Mouse (Mus musculus): ENCODE measurements around the gene Glrx2. TPM values are rescaled to one million over a fixed set of nuclear protein-coding genes. Genes with fewer than 3 reads are reported as not detected.
"Not testable (repeated sequence)": the region's sequence is repeated elsewhere in the genome, so short reads cannot be mapped to it uniquely, and the experiment has no call there.

Gene Glrx2
- polyA plus RNA-seq (2012; rRNA removed): 4.7 and 14.8 TPM in 2 replicates

- not testable (repeated sequence) for H3K4me3 ChIP-seq (ENCODE audit: low read depth, low read length); H3K27ac ChIP-seq (ENCODE audit: insufficient read depth, low read depth, low read length); H3K4me1 ChIP-seq (ENCODE audit: control insufficient read depth, insufficient read depth, insufficient read length, low read length); H3K36me3 ChIP-seq (ENCODE audit: control insufficient read depth, insufficient read depth, low read length); H3K27me3 ChIP-seq (ENCODE audit: control insufficient read depth, insufficient read depth, low read length)
- WGBS: no CpG with 5 or more reads among the region's 2 CpGs
Observed at GRCm38 (mm10) chr1:143716038-143716437, at the start of gene Glrx2. Gene Glrx2, plus strand, starts transcription at chr1:143716338.

GRCm38 (mm10) chr1:143675734-143676361, 40.3 kb upstream of the Glrx2 start:
- peaks cover 22% of the 10 kb centered on the region for H3K36me3 ChIP-seq (ENCODE audit: control insufficient read depth, insufficient read depth, low read length)
- no peak overlapping the region for H3K4me3 ChIP-seq (ENCODE audit: low read depth, low read length)
- H3K27me3 ChIP-seq (ENCODE audit: control insufficient read depth, insufficient read depth, low read length): no peaks in the 10 kb centered on the region
- no peak overlapping the region for H3K27ac ChIP-seq (ENCODE audit: insufficient read depth, low read depth, low read length)
- H3K4me1 ChIP-seq (ENCODE audit: control insufficient read depth, insufficient read depth, insufficient read length, low read length): no peaks in the 10 kb centered on the region
- no peak for TF ChIP-seq CTCF (IDR thresholded peaks at IDR 0.05; ENCODE audit: extremely low read depth, insufficient read length, insufficient replicate concordance, low read depth, low read length)
- TF ChIP-seq POLR2A (IDR thresholded peaks at IDR 0.05; ENCODE audit: low read depth, low read length): no peak
- 90% methylated on average over 4 of the region's 4 CpGs for WGBS

GRCm38 (mm10) chr1:143681108-143681507, 35.0 kb upstream of the Glrx2 start:
- H3K36me3 ChIP-seq (ENCODE audit: control insufficient read depth, insufficient read depth, low read length): peaks cover 25% of the 10 kb centered on the region
- TF ChIP-seq POLR2A (IDR thresholded peaks at IDR 0.05; ENCODE audit: low read depth, low read length): no peak
- no peak for TF ChIP-seq CTCF (IDR thresholded peaks at IDR 0.05; ENCODE audit: extremely low read depth, insufficient read length, insufficient replicate concordance, low read depth, low read length)
- no peaks in the 10 kb centered on the region for H3K27me3 ChIP-seq (ENCODE audit: control insufficient read depth, insufficient read depth, low read length)
- no peaks in the 10 kb centered on the region for H3K4me1 ChIP-seq (ENCODE audit: control insufficient read depth, insufficient read depth, insufficient read length, low read length)
- 97% methylated on average over 5 of the region's 5 CpGs for WGBS
- H3K4me3 ChIP-seq (ENCODE audit: low read depth, low read length): no peak overlapping the region
- no peak overlapping the region for H3K27ac ChIP-seq (ENCODE audit: insufficient read depth, low read depth, low read length)

GRCm38 (mm10) chr1:143684849-143685248, 31.3 kb upstream of the Glrx2 start:
- whole genome bisulfite sequencing: 91% methylated on average over 3 of the region's 3 CpGs

GRCm38 (mm10) chr1:143701736-143702135, 14.4 kb upstream of the Glrx2 start:
- Histone ChIP-seq H3K4me3 (ENCODE audit: low read depth, low read length) (peak overlapping the region; percentile 80), H3K27me3 (ENCODE audit: control insufficient read depth, insufficient read depth, low read length) (no peaks in the 10 kb centered on the region), H3K36me3 (ENCODE audit: control insufficient read depth, insufficient read depth, low read length) (peaks cover 5% of the 10 kb centered on the region), H3K27ac (ENCODE audit: insufficient read depth, low read depth, low read length) (peak overlapping the region; percentile 82), H3K4me1 (ENCODE audit: control insufficient read depth, insufficient read depth, insufficient read length, low read length) (no peaks in the 10 kb centered on the region)
- TF ChIP-seq CTCF (IDR thresholded peaks at IDR 0.05; ENCODE audit: extremely low read depth, insufficient read length, insufficient replicate concordance, low read depth, low read length) (no peak), POLR2A (IDR thresholded peaks at IDR 0.05; ENCODE audit: low read depth, low read length) (no peak)
- 1% methylated on average over 13 of the region's 13 CpGs for WGBS

More at GRCm38 (mm10) chr1:143684849-143685248, 31.3 kb upstream of the Glrx2 start:
- Histone ChIP-seq H3K27me3 (ENCODE audit: control insufficient read depth, insufficient read depth, low read length) (no peaks in the 10 kb centered on the region), H3K4me1 (ENCODE audit: control insufficient read depth, insufficient read depth, insufficient read length, low read length) (no peaks in the 10 kb centered on the region), H3K27ac (ENCODE audit: insufficient read depth, low read depth, low read length) (no peak overlapping the region), H3K4me3 (ENCODE audit: low read depth, low read length) (no peak overlapping the region), H3K36me3 (ENCODE audit: control insufficient read depth, insufficient read depth, low read length) (peaks cover 38% of the 10 kb centered on the region)
- TF ChIP-seq CTCF (IDR thresholded peaks at IDR 0.05; ENCODE audit: extremely low read depth, insufficient read length, insufficient replicate concordance, low read depth, low read length) (no peak), POLR2A (IDR thresholded peaks at IDR 0.05; ENCODE audit: low read depth, low read length) (no peak)

GRCm38 (mm10) chr1:143702141-143702740, 13.9 kb upstream of the Glrx2 start:
- Histone ChIP-seq H3K4me3 (ENCODE audit: low read depth, low read length) (peak overlapping the region; percentile 80), H3K27ac (ENCODE audit: insufficient read depth, low read depth, low read length) (peak overlapping the region; percentile 82), H3K36me3 (ENCODE audit: control insufficient read depth, insufficient read depth, low read length) (peaks cover 5% of the 10 kb centered on the region), H3K27me3 (ENCODE audit: control insufficient read depth, insufficient read depth, low read length) (no peaks in the 10 kb centered on the region), H3K4me1 (ENCODE audit: control insufficient read depth, insufficient read depth, insufficient read length, low read length) (no peaks in the 10 kb centered on the region)
- no peak for TF ChIP-seq CTCF (IDR thresholded peaks at IDR 0.05; ENCODE audit: extremely low read depth, insufficient read length, insufficient replicate concordance, low read depth, low read length)
- no peak for TF ChIP-seq POLR2A (IDR thresholded peaks at IDR 0.05; ENCODE audit: low read depth, low read length)
- WGBS: under 1% methylated on average over 48 of the region's 48 CpGs

GRCm38 (mm10) chr1:143702741-143703262, 13.3 kb upstream of the Glrx2 start, which contains the start of gene Cdc73:
Gene Cdc73, minus strand, starts transcription at chr1:143702893.
- Histone ChIP-seq H3K27ac (ENCODE audit: insufficient read depth, low read depth, low read length) (peak within 1 kb of the TSS; percentile 82), H3K4me3 (ENCODE audit: low read depth, low read length) (peak within 1 kb of the TSS; percentile 80), H3K36me3 (ENCODE audit: control insufficient read depth, insufficient read depth, low read length) (peaks cover 3% of the 10 kb centered on the region), H3K27me3 (ENCODE audit: control insufficient read depth, insufficient read depth, low read length) (no peaks in the 10 kb centered on the region), H3K4me1 (ENCODE audit: control insufficient read depth, insufficient read depth, insufficient read length, low read length) (no peaks in the 10 kb centered on the region)
- under 1% methylated on average over 73 of the region's 74 CpGs for WGBS
- TF ChIP-seq CTCF (IDR thresholded peaks at IDR 0.05; ENCODE audit: extremely low read depth, insufficient read length, insufficient replicate concordance, low read depth, low read length): peak; percentile 79
- no peak; the same call in 1 of the 2 replicates for TF ChIP-seq POLR2A (IDR thresholded peaks at IDR 0.05; ENCODE audit: low read depth, low read length)

Measured in small intestine, adult 2 months (tissue).